Mouse (Mus musculus): ENCODE measurements around the gene Noxa1. TPM values are rescaled to one million over a fixed set of nuclear protein-coding genes. Genes with fewer than 3 reads are reported as not detected.

The Noxa1 gene
- polyA plus RNA-seq, 1 experiment from 2014 or later = 0.69 TPM

GRCm38 (mm10) chr2:25085571-25085970 lies 9.4 kb downstream of the Noxa1 start:
- Histone ChIP-seq H3K4me3 (ENCODE audit: low read depth, low read length) (no peak overlapping the region), H3K36me3 (ENCODE audit: control insufficient read depth, insufficient read depth, low read length) (no peaks in the 10 kb centered on the region), H3K9ac (ENCODE audit: low read depth, low read length) (no peak overlapping the region), H3K27me3 (replicated peaks; ENCODE audit: control insufficient read depth, insufficient read depth, low read length) (no peaks in the 10 kb centered on the region; the same call in 1 of the 2 replicates), H3K9me3 (ENCODE audit: control insufficient read depth, low read length) (no peaks in the 10 kb centered on the region), H3K27ac (ENCODE audit: low read depth, low read length) (no peak overlapping the region), H3K4me2 (no peak overlapping the region), H3K4me1 (replicated peaks; ENCODE audit: control insufficient read depth, insufficient read depth, low read length) (no peaks in the 10 kb centered on the region)
- 87% methylated on average over 5 of the region's 5 CpGs for WGBS
- no peak for DNase-seq (ENCODE audit: low spot score)
- ATAC-seq (replicated peaks; ENCODE audit: low FRiP score) = no peak

- no peak overlapping the region for H3K9ac ChIP-seq (ENCODE audit: low read depth, low read length)
- H3K4me3 ChIP-seq (ENCODE audit: low read depth, low read length) = no peak overlapping the region
- H3K4me1 ChIP-seq (replicated peaks; ENCODE audit: control insufficient read depth, insufficient read depth, low read length) = no peaks in the 10 kb centered on the region
- no peak overlapping the region for H3K27ac ChIP-seq (ENCODE audit: low read depth, low read length)
- H3K9me3 ChIP-seq (ENCODE audit: control insufficient read depth, low read length) = no peaks in the 10 kb centered on the region
- no peaks in the 10 kb centered on the region for H3K36me3 ChIP-seq (ENCODE audit: control insufficient read depth, insufficient read depth, low read length)
- no peaks in the 10 kb centered on the region; the same call in 1 of the 2 replicates for H3K27me3 ChIP-seq (replicated peaks; ENCODE audit: control insufficient read depth, insufficient read depth, low read length)
- H3K4me2 ChIP-seq = no peak overlapping the region
- DNase-seq (ENCODE audit: low spot score) = no peak
- WGBS = 69% methylated on average over 4 of the region's 4 CpGs
- ATAC-seq (replicated peaks; ENCODE audit: low FRiP score) = no peak
These were observed 11.3 kb downstream of the Noxa1 start for GRCm38 (mm10) chr2:25083697-25084096.

- ATAC-seq (replicated peaks; ENCODE audit: low FRiP score) (no peak), DNase-seq (ENCODE audit: low spot score) (no peak)
- H3K27ac ChIP-seq (ENCODE audit: low read depth, low read length) = no peak within 1 kb of the TSS
- no peak within 1 kb of the TSS for H3K4me3 ChIP-seq (ENCODE audit: low read depth, low read length)
- no peak within 1 kb of the TSS for H3K9ac ChIP-seq (ENCODE audit: low read depth, low read length)
- H3K27me3 ChIP-seq (replicated peaks; ENCODE audit: control insufficient read depth, insufficient read depth, low read length) = no peaks in the 10 kb centered on the region; the same call in 1 of the 2 replicates
- H3K4me2 ChIP-seq = 0 out of 2 replicates have a peak within 1 kb of the TSS, but pooled peaks have one; percentile 1
- H3K9me3 ChIP-seq (ENCODE audit: control insufficient read depth, low read length) = no peaks in the 10 kb centered on the region
- H3K36me3 ChIP-seq (ENCODE audit: control insufficient read depth, insufficient read depth, low read length) = no peaks in the 10 kb centered on the region
- 51% methylated on average over 5 of the region's 5 CpGs for WGBS
- H3K4me1 ChIP-seq (replicated peaks; ENCODE audit: control insufficient read depth, insufficient read depth, low read length) = no peaks in the 10 kb centered on the region
These were observed 14.9 kb downstream of the Noxa1 start, which contains the start of gene Entpd8 for GRCm38 (mm10) chr2:25080076-25080475. Gene Entpd8 (plus strand): TSS chr2:25080304.

- Histone ChIP-seq H3K36me3 (ENCODE audit: control insufficient read depth, insufficient read depth, low read length) (no peaks in the 10 kb centered on the region), H3K4me1 (replicated peaks; ENCODE audit: control insufficient read depth, insufficient read depth, low read length) (no peaks in the 10 kb centered on the region), H3K4me3 (ENCODE audit: low read depth, low read length) (no peak overlapping the region), H3K4me2 (no peak overlapping the region), H3K9ac (ENCODE audit: low read depth, low read length) (no peak overlapping the region), H3K27me3 (replicated peaks; ENCODE audit: control insufficient read depth, insufficient read depth, low read length) (no peaks in the 10 kb centered on the region; the same call in 1 of the 2 replicates), H3K27ac (ENCODE audit: low read depth, low read length) (no peak overlapping the region), H3K9me3 (ENCODE audit: control insufficient read depth, low read length) (no peaks in the 10 kb centered on the region)
- no peak for DNase-seq (ENCODE audit: low spot score)
- ATAC-seq (replicated peaks; ENCODE audit: low FRiP score) = no peak
- WGBS = 71% methylated on average over 1 of the region's 1 CpGs
These were observed 16.0 kb downstream of the Noxa1 start for GRCm38 (mm10) chr2:25078967-25079366.

GRCm38 (mm10) chr2:25075506-25075905 lies 19.4 kb downstream of the Noxa1 start:
- no peaks in the 10 kb centered on the region for H3K27me3 ChIP-seq (replicated peaks; ENCODE audit: control insufficient read depth, insufficient read depth, low read length)
- DNase-seq (ENCODE audit: low spot score) (no peak), ATAC-seq (replicated peaks; ENCODE audit: low FRiP score) (no peak)
- WGBS = 69% methylated on average over 4 of the region's 4 CpGs
- no peak overlapping the region for H3K4me2 ChIP-seq
- H3K27ac ChIP-seq (ENCODE audit: low read depth, low read length) = no peak overlapping the region
- no peaks in the 10 kb centered on the region for H3K36me3 ChIP-seq (ENCODE audit: control insufficient read depth, insufficient read depth, low read length)
- H3K4me3 ChIP-seq (ENCODE audit: low read depth, low read length) = no peak overlapping the region
- no peaks in the 10 kb centered on the region for H3K4me1 ChIP-seq (replicated peaks; ENCODE audit: control insufficient read depth, insufficient read depth, low read length)
- H3K9ac ChIP-seq (ENCODE audit: low read depth, low read length) = no peak overlapping the region
- no peaks in the 10 kb centered on the region for H3K9me3 ChIP-seq (ENCODE audit: control insufficient read depth, low read length)

- Histone ChIP-seq H3K4me3 (ENCODE audit: low read depth, low read length) (no peak overlapping the region), H3K27ac (ENCODE audit: low read depth, low read length) (no peak overlapping the region), H3K9me3 (ENCODE audit: control insufficient read depth, low read length) (no peaks in the 10 kb centered on the region), H3K4me1 (replicated peaks; ENCODE audit: control insufficient read depth, insufficient read depth, low read length) (no peaks in the 10 kb centered on the region), H3K4me2 (no peak overlapping the region), H3K36me3 (ENCODE audit: control insufficient read depth, insufficient read depth, low read length) (no peaks in the 10 kb centered on the region), H3K27me3 (replicated peaks; ENCODE audit: control insufficient read depth, insufficient read depth, low read length) (no peaks in the 10 kb centered on the region), H3K9ac (ENCODE audit: low read depth, low read length) (no peak overlapping the region)
- DNase-seq (ENCODE audit: low spot score) = no peak
- no peak for ATAC-seq (replicated peaks; ENCODE audit: low FRiP score)
- WGBS = 87% methylated on average over 4 of the region's 4 CpGs
These were observed 22.6 kb downstream of the Noxa1 start for GRCm38 (mm10) chr2:25072398-25072797.

GRCm38 (mm10) chr2:25069537-25069936 lies 25.4 kb downstream of the Noxa1 start:
- H3K4me3 ChIP-seq (ENCODE audit: low read depth, low read length) = no peak overlapping the region
- no peak overlapping the region for H3K27ac ChIP-seq (ENCODE audit: low read depth, low read length)
- H3K9me3 ChIP-seq (ENCODE audit: control insufficient read depth, low read length) = no peaks in the 10 kb centered on the region
- H3K9ac ChIP-seq (ENCODE audit: low read depth, low read length) = no peak overlapping the region
- H3K27me3 ChIP-seq (replicated peaks; ENCODE audit: control insufficient read depth, insufficient read depth, low read length) = no peaks in the 10 kb centered on the region
- no peaks in the 10 kb centered on the region for H3K36me3 ChIP-seq (ENCODE audit: control insufficient read depth, insufficient read depth, low read length)
- 74% methylated on average over 4 of the region's 4 CpGs for WGBS
- DNase-seq (ENCODE audit: low spot score) (no peak), ATAC-seq (replicated peaks; ENCODE audit: low FRiP score) (no peak)
- H3K4me2 ChIP-seq = no peak overlapping the region
- H3K4me1 ChIP-seq (replicated peaks; ENCODE audit: control insufficient read depth, insufficient read depth, low read length) = no peaks in the 10 kb centered on the region

GRCm38 (mm10) chr2:25066552-25066951 lies 28.4 kb downstream of the Noxa1 start:
- Histone ChIP-seq H3K9ac (ENCODE audit: low read depth, low read length) (no peak overlapping the region), H3K36me3 (ENCODE audit: control insufficient read depth, insufficient read depth, low read length) (no peaks in the 10 kb centered on the region), H3K27me3 (replicated peaks; ENCODE audit: control insufficient read depth, insufficient read depth, low read length) (no peaks in the 10 kb centered on the region), H3K4me3 (ENCODE audit: low read depth, low read length) (no peak overlapping the region), H3K9me3 (ENCODE audit: control insufficient read depth, low read length) (no peaks in the 10 kb centered on the region), H3K4me1 (replicated peaks; ENCODE audit: control insufficient read depth, insufficient read depth, low read length) (no peaks in the 10 kb centered on the region), H3K4me2 (no peak overlapping the region), H3K27ac (ENCODE audit: low read depth, low read length) (no peak overlapping the region)
- DNase-seq (ENCODE audit: low spot score) (no peak), ATAC-seq (replicated peaks; ENCODE audit: low FRiP score) (no peak)
- 78% methylated on average over 4 of the region's 4 CpGs for WGBS

GRCm38 (mm10) chr2:25065537-25065936 lies 29.4 kb downstream of the Noxa1 start:
- Histone ChIP-seq H3K4me3 (ENCODE audit: low read depth, low read length) (no peak overlapping the region), H3K4me2 (no peak overlapping the region), H3K9ac (ENCODE audit: low read depth, low read length) (no peak overlapping the region), H3K4me1 (replicated peaks; ENCODE audit: control insufficient read depth, insufficient read depth, low read length) (no peaks in the 10 kb centered on the region), H3K9me3 (ENCODE audit: control insufficient read depth, low read length) (no peaks in the 10 kb centered on the region), H3K27me3 (replicated peaks; ENCODE audit: control insufficient read depth, insufficient read depth, low read length) (no peaks in the 10 kb centered on the region), H3K27ac (ENCODE audit: low read depth, low read length) (no peak overlapping the region), H3K36me3 (ENCODE audit: control insufficient read depth, insufficient read depth, low read length) (no peaks in the 10 kb centered on the region)
- DNase-seq (ENCODE audit: low spot score) = no peak
- ATAC-seq (replicated peaks; ENCODE audit: low FRiP score) = no peak
